In genomic region chr2:72602152-72602551, GRCm38 (mm10) we compare ENCODE assay signal across 18 mouse cellular contexts.
A peak's percentile ranks its signal among the peaks of the same experiment; 100 is the strongest.
DNase-seq lines count a peak whose midpoint lies in the region; ATAC-seq and TF ChIP-seq lines count a peak whose summit lies in the region.
"Had no signal": no experiment of that assay in that cellular context is flagged by ENCODE, and none has a peak within 500 bp of the region (broad histone marks: within the 10 kb centered on the region; RNA-seq: fewer than 3 reads in every experiment).

No protein-coding gene starts in this region.

- 0 out of 2 replicates have a peak overlapping the region, but pooled peaks have one; percentile 11 for H3K27ac ChIP-seq in layer of hippocampus, adult 2 months
- H3K27ac ChIP-seq: forebrain, embryonic 12.5 days; hindbrain, embryonic 13.5 days; liver, embryonic 13.5 days; midbrain, embryonic 15.5 days; stomach, postnatal 0 days had no signal

- CTCF ChIA-PET in Patski (lab: Charles Lee): interaction anchor here (1.4 kb wide), 1 partner anchor 18 kb away, joined by 4 read pairs; no protein-coding TSS in a partner anchor

- no peak for TF ChIP-seq CTCF in layer of hippocampus, adult 2 months (conservative IDR thresholded peaks at IDR 0.05)
- no peak for TF ChIP-seq CTCF in Patski (IDR thresholded peaks at IDR 0.05)

- intact Hi-C loops in left cerebral cortex, postnatal 25 days (cut with DNase I): no loop called here

- in situ Hi-C loops in Patski (cut with MboI; ENCODE audit: low pct_unique_long_range_greater_than_20kb): no loop called here

- POLR2A ChIA-PET in Patski (lab: Charles Lee): interaction anchor here (0.6 kb wide), 1 partner anchor 482 kb away, joined by 3 read pairs; no protein-coding TSS in a partner anchor

- H3K4me3 ChIP-seq in layer of hippocampus, adult 2 months: no peak overlapping the region
- H3K4me3 ChIP-seq: forebrain, embryonic 12.5 days; hindbrain, embryonic 13.5 days; liver, embryonic 13.5 days; megakaryocyte, embryonic 14.5 days; midbrain, embryonic 15.5 days had no signal

- peak; percentile 13 for DNase-seq in adrenal gland, adult 2 months
- no peak for DNase-seq in adrenal gland, postnatal 10 days
- DNase-seq in layer of hippocampus, adult 2 months (ENCODE audit: low spot score in 2 of 2): peak in 1 of 2 experiments; percentile 28
- no peak for DNase-seq in layer of hippocampus, postnatal 36 days
- DNase-seq in Patski (ENCODE audit: low read depth, low spot score) (peak; percentile 20), liver (no peak)
- DNase-seq in left cerebral cortex, postnatal 25 days (ENCODE audit: low spot score in 2 of 2): peak; percentile 16 to 90
- no peak for DNase-seq in urinary bladder, postnatal 4 days (ENCODE audit: low spot score in 2 of 2)
- DNase-seq: cerebellum, adult 9-11 months; liver, embryonic 13.5 days; thymus, postnatal 4 days had no signal

- H3K27me3 ChIP-seq in Patski: peaks cover 5% of the 10 kb centered on the region
- H3K27me3 ChIP-seq: CH12.LX; liver, embryonic 13.5 days had no signal

- no peak for ATAC-seq in Patski
- ATAC-seq: activated CD4-positive, CD25-positive, alpha-beta regulatory T cell, adult 4 months; midbrain, embryonic 15.5 days had no signal

Comparison
In these comparisons a context has a peak if more than half of its experiments do, and no peak if none do; other contexts are left out.
1. DNase-seq: peak in adrenal gland, adult 2 months (single experiment), Patski (single experiment) and left cerebral cortex, postnatal 25 days (2 of 2); none in adrenal gland, postnatal 10 days (single experiment), layer of hippocampus, postnatal 36 days (0 of 2), liver (single experiment) and urinary bladder, postnatal 4 days (0 of 2).